Mouse (Mus musculus) MN1 (cell line): Measurements from ENCODE around the gene Elf3.
"Not testable (repeated sequence)": the region's sequence is repeated elsewhere in the genome, so short reads cannot be mapped to it uniquely, and the experiment has no call there.

ENCODE experiments used
- DNase-seq: peaks from one replicate; pipeline ENCODE4 v3.0.0-alpha.2; 2016; ENCODE audit warnings: low spot score

Gene Elf3

GRCm38 (mm10) chr1:135258380-135259127, at the start of gene Elf3:
Elf3 (minus strand) TSS chr1:135258568.
- peak; percentile 81 for DNase-seq

GRCm38 (mm10) chr1:135290908-135291307, 32.5 kb upstream of the Elf3 start:
- DNase-seq, result no peak

DNA sequence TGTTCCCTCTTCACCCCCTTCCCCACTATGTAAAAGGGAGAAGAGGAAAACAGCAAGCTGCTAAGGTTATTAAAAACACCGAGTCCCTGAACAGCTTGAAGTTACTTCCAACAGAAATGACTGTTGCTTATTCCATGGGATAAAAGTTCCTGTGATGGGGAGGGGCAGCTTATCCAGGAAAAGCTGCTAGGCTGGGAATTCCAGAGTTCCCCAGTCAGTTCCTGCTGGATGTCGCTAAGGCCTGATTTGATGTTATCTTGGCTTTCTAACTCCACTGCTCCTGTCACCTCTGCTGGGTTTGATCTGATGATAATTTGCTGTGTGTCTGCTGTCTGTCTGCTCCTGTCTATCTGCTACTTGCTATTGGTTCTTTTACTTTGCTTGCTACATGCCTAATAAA, 27.9 kb upstream of the Elf3 start:
- no peak for DNase-seq

- peak; percentile 77 for DNase-seq
Observed at GRCm38 (mm10) chr1:135283826-135284291, 25.5 kb upstream of the Elf3 start, which contains the start of gene Rnpep. Rnpep (minus strand) TSS chr1:135284084.

DNA sequence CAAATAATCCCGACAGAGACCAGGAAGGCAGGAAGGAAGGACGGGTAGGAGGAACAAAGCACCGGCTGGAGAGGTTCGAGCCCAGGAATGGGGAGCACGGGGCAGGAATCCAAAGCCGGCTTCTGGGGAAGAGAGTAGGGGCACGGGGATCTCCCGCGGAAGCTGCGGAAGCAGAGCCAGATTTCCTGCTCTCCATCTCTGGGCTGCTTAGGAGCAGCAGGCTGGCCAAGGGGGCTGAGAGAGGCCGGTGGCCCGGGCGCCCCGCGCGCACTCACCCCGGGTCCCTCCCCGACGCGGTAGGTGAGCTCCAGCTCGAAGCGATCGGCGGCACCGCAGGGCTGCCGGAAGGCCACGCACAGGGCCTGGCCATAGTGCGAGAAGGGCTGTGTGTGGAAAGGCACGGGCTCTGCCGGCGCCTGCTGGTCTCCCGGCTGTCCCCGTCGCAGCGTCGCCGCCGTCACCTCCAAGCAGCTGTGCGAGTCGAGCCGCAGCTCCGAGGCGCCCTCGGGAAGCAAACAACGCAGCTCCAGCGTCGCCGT, 25.0 kb upstream of the Elf3 start:
- DNase-seq, result no peak

DNA sequence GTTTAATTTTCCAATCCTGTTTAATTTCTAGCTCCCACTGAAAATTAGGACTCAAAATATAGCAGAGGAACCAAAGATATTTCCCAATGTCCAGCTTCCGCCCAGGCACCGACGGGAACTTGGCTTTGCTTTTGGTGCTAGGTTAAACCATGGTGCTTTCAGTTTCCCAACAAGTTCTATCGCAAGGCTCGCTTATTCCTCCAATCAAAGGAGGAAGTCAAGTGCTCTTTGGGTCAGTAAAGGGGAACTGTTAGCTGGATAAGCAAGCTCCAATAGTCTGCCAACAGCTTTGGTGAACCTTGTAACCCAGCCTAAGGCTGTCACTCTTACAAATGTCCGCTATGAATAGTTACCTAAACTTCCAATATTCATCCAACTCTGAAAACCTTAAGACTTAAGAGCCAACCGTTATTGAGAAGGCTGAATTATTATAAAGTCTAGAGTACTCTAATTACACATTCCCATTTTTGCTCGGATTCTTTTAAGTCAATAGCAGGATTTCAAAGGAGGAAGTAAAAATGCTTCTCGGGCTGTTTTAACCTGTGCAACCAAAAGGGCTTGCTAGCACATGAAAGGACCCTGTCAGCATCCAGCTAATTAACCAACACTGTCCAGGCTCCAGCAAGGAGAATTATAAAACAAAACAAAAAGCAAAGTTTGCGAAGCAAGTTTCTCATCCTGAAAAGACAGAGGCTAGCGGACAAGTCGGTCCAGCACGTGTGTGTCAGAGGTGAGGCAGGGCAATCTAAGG, 24.3 kb upstream of the Elf3 start:
- no peak for DNase-seq

DNA sequence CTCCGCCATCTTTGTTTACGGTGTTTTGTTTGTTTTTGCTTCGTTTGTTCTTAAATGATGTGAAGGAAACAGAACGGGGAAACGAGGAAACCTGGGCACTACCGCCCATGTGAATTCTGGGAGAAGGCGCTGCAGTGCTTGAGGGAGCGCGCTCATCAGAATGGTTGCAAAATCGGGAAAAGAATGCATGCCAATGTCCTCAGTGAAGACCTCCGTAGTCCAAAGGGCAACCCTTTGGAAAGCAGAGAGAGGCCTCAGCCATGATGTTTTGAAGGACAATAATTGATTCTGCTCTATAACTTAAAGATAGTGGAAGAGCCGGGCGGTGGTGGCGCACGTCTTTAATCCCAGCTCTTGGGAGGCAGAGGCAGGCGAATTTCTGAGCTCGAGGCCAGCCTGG, 23.5 kb upstream of the Elf3 start:
- no peak for DNase-seq

- DNase-seq, result peak; percentile 85
Observed at GRCm38 (mm10) chr1:135280646-135281045, 22.3 kb upstream of the Elf3 start.

- no peak for DNase-seq
Observed at GRCm38 (mm10) chr1:135271371-135271770, 13.0 kb upstream of the Elf3 start.

- DNase-seq, result no peak
Observed at GRCm38 (mm10) chr1:135267663-135268446, 9.5 kb upstream of the Elf3 start.

- no peak for DNase-seq
Observed at GRCm38 (mm10) chr1:135265834-135266233, 7.5 kb upstream of the Elf3 start.

- DNase-seq, result no peak
Observed at GRCm38 (mm10) chr1:135263316-135263715, 4.9 kb upstream of the Elf3 start.

- DNase-seq, result no peak
Observed at GRCm38 (mm10) chr1:135262329-135262728, 4.0 kb upstream of the Elf3 start.

GRCm38 (mm10) chr1:135260931-135261330, 2.6 kb upstream of the Elf3 start:
- DNase-seq, result no peak

GRCm38 (mm10) chr1:135259128-135259436, 714 bp upstream of the Elf3 start:
- DNase-seq, result peak; percentile 91

- no peak for DNase-seq
Observed at GRCm38 (mm10) chr1:135256299-135256698, 2.1 kb downstream of the Elf3 start.

GRCm38 (mm10) chr1:135252854-135253253, 5.5 kb downstream of the Elf3 start:
- DNase-seq, result no peak

- DNase-seq, result no peak
Observed at GRCm38 (mm10) chr1:135251405-135251804, 7.0 kb downstream of the Elf3 start.

GRCm38 (mm10) chr1:135250706-135251105, 7.7 kb downstream of the Elf3 start:
- DNase-seq, result no peak

DNA sequence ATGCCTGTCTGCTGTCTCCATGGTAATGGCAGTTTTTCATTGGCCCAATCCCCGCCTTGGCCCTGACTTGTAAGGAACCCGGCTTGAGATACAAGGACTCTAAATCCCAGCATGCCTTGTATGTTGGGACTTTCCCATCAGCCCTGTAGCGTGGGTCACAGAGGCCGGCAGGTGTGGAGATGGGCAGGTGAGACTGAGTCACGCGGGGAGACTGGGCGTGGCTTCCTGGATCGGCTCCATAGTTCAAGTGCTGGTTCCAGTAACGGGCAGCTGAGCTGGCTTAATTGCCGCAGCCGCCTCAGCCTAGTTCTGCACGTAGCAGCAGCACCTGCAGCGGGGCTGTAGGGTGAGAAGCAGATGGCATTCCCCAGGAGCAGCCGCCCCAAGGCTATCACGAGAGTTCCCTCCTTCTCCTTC, 9.9 kb downstream of the Elf3 start:
- no peak for DNase-seq

DNA sequence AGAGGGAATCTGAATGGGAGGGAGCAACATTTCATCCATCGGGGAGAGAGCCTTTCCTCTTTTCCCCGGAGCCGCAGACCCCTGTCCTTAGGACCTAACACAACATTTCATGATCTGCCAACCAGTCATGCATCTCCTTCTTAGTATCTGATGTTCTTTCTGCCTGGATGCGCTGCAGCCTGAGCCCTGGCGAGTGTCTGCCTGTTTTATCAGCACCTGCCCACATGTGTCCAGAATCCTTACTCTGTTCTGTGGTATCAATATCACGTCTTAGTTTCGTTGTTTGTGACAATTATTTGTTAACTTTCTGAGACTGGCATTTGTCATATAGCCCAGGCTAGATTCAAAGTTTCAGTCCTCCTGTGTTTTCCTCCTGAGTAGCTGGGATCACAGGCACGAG, 14.4 kb downstream of the Elf3 start:
- DNase-seq, result no peak

- not testable (repeated sequence) for DNase-seq
Observed at GRCm38 (mm10) chr1:135240206-135240605, 18.2 kb downstream of the Elf3 start.
